Mouse (Mus musculus): ENCODE data around the gene 5330417H12Rik. TPM values are rescaled to one million over a fixed set of nuclear protein-coding genes. Genes with fewer than 3 reads are reported as not detected.

5330417H12Rik gene
- polyA plus RNA-seq, 1 experiment from 2014 or later, result not detected

DNA sequence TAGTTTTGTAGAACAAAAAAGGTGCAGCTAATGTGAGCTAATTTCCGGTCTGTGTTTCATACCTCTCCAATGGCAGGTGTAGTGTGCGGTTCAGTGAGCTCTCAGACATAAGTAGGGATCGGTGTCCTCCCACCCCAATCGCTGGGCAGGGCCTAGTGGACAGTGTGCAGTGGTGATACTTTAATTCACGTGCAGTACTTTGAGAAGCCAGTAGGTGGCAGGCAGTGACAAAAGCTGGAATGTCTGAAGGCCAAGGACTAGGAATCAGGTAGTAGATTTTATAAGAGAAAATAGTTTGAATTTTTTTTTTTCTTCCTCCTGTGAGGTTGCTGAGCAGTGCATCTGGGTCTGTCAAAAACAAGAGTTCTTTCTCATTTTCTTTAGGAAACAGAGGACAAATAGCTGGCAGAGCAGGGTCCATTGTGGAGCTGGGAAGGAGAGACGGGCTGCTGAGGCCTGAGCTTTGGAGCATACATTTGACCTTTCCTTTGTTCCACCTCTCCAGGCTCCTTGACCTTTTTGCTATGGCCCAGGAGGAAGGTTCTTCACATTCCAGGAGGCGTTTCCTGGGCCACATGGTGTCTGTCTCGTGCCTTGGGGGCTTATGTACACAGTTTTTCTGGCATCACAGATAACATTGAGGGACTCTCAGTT is 36.4 kb upstream of the 5330417H12Rik start:
- 11% methylated on average over 8 of the region's 8 CpGs for WGBS
- peaks cover 23% of the 10 kb centered on the region for H3K4me1 ChIP-seq (ENCODE audit: control insufficient read depth, insufficient read depth, low read length)
- H3K9me3 ChIP-seq (ENCODE audit: control insufficient read depth, low read length), result no peaks in the 10 kb centered on the region
- no peaks in the 10 kb centered on the region for H3K27me3 ChIP-seq (ENCODE audit: control insufficient read depth, insufficient read depth, low read length)
- ATAC-seq (ENCODE audit: low FRiP score, low TSS enrichment), result peak; percentile 79
- no peak overlapping the region for H3K27ac ChIP-seq (ENCODE audit: low read depth, low read length)
- no peaks in the 10 kb centered on the region for H3K36me3 ChIP-seq (ENCODE audit: control insufficient read depth, insufficient read depth, low read length)
- no peak overlapping the region for H3K4me3 ChIP-seq (ENCODE audit: low read length)
- no peak overlapping the region for H3K4me2 ChIP-seq (replicated peaks; ENCODE audit: low read depth, low read length)
- no peak overlapping the region for H3K9ac ChIP-seq (ENCODE audit: low read depth, low read length)

- Histone ChIP-seq H3K36me3 (ENCODE audit: control insufficient read depth, insufficient read depth, low read length) (no peaks in the 10 kb centered on the region), H3K9me3 (ENCODE audit: control insufficient read depth, low read length) (no peaks in the 10 kb centered on the region), H3K27me3 (ENCODE audit: control insufficient read depth, insufficient read depth, low read length) (no peaks in the 10 kb centered on the region), H3K4me3 (ENCODE audit: low read length) (no peak overlapping the region), H3K4me1 (ENCODE audit: control insufficient read depth, insufficient read depth, low read length) (peaks cover 7% of the 10 kb centered on the region; the same call in 1 of the 2 replicates), H3K9ac (ENCODE audit: low read depth, low read length) (no peak overlapping the region), H3K27ac (ENCODE audit: low read depth, low read length) (no peak overlapping the region), H3K4me2 (replicated peaks; ENCODE audit: low read depth, low read length) (no peak overlapping the region)
- WGBS, result 89% methylated on average over 8 of the region's 8 CpGs
- no peak for ATAC-seq (ENCODE audit: low FRiP score, low TSS enrichment)
Observed at GRCm38 (mm10) chr7:107659186-107659918, 34.4 kb upstream of the 5330417H12Rik start.

GRCm38 (mm10) chr7:107656451-107656850 is 31.5 kb upstream of the 5330417H12Rik start:
- H3K27ac ChIP-seq (ENCODE audit: low read depth, low read length), result no peak overlapping the region
- H3K9me3 ChIP-seq (ENCODE audit: control insufficient read depth, low read length), result no peaks in the 10 kb centered on the region
- 87% methylated on average over 6 of the region's 6 CpGs for WGBS
- no peaks in the 10 kb centered on the region for H3K27me3 ChIP-seq (ENCODE audit: control insufficient read depth, insufficient read depth, low read length)
- H3K9ac ChIP-seq (ENCODE audit: low read depth, low read length), result no peak overlapping the region
- peaks cover 2% of the 10 kb centered on the region; the same call in 1 of the 2 replicates for H3K4me1 ChIP-seq (ENCODE audit: control insufficient read depth, insufficient read depth, low read length)
- ATAC-seq (ENCODE audit: low FRiP score, low TSS enrichment), result no peak
- H3K4me2 ChIP-seq (replicated peaks; ENCODE audit: low read depth, low read length), result no peak overlapping the region
- H3K4me3 ChIP-seq (ENCODE audit: low read length), result no peak overlapping the region
- H3K36me3 ChIP-seq (ENCODE audit: control insufficient read depth, insufficient read depth, low read length), result no peaks in the 10 kb centered on the region

DNA sequence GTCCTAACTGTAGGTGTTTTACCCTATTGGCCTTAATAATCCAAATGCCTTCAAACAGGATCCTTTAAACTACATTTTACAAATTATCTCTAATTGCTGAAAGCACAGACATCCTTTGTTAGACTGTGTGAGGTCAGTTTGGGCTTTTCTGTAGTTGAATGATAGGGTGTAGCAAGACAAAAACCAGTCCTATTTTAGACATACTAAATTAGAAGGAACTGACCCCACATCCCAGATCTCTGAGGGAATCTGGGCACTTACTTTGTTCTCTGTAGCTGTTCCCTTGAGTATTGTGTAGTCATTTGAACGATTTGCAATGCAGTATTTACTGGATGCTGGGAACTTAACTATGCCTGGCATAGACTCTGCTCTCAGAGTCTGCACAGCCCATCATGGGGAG is 26.9 kb upstream of the 5330417H12Rik start:
- H3K9me3 ChIP-seq (ENCODE audit: control insufficient read depth, low read length), result no peaks in the 10 kb centered on the region
- H3K27me3 ChIP-seq (ENCODE audit: control insufficient read depth, insufficient read depth, low read length), result no peaks in the 10 kb centered on the region
- ATAC-seq (ENCODE audit: low FRiP score, low TSS enrichment), result no peak
- no peaks in the 10 kb centered on the region for H3K4me1 ChIP-seq (ENCODE audit: control insufficient read depth, insufficient read depth, low read length)
- WGBS, result 60% methylated on average over 1 of the region's 1 CpGs
- H3K4me3 ChIP-seq (ENCODE audit: low read length), result no peak overlapping the region
- H3K9ac ChIP-seq (ENCODE audit: low read depth, low read length), result no peak overlapping the region
- H3K27ac ChIP-seq (ENCODE audit: low read depth, low read length), result no peak overlapping the region
- no peaks in the 10 kb centered on the region for H3K36me3 ChIP-seq (ENCODE audit: control insufficient read depth, insufficient read depth, low read length)
- no peak overlapping the region for H3K4me2 ChIP-seq (replicated peaks; ENCODE audit: low read depth, low read length)

- H3K4me2 ChIP-seq (replicated peaks; ENCODE audit: low read depth, low read length), result no peak overlapping the region
- 88% methylated on average over 7 of the region's 7 CpGs for WGBS
- H3K4me1 ChIP-seq (ENCODE audit: control insufficient read depth, insufficient read depth, low read length), result no peaks in the 10 kb centered on the region
Observed at GRCm38 (mm10) chr7:107649990-107650389, 25.0 kb upstream of the 5330417H12Rik start.

GRCm38 (mm10) chr7:107648937-107649688 is 24.2 kb upstream of the 5330417H12Rik start:
- Histone ChIP-seq H3K4me2 (replicated peaks; ENCODE audit: low read depth, low read length) (no peak overlapping the region), H3K9me3 (ENCODE audit: control insufficient read depth, low read length) (0 out of 2 replicates have a peak, but pooled peaks cover 4% of the 10 kb centered on the region), H3K4me1 (ENCODE audit: control insufficient read depth, insufficient read depth, low read length) (no peaks in the 10 kb centered on the region), H3K36me3 (ENCODE audit: control insufficient read depth, insufficient read depth, low read length) (no peaks in the 10 kb centered on the region), H3K4me3 (ENCODE audit: low read length) (no peak overlapping the region), H3K27me3 (ENCODE audit: control insufficient read depth, insufficient read depth, low read length) (no peaks in the 10 kb centered on the region), H3K27ac (ENCODE audit: low read depth, low read length) (no peak overlapping the region), H3K9ac (ENCODE audit: low read depth, low read length) (no peak overlapping the region)
- WGBS, result 87% methylated on average over 12 of the region's 12 CpGs
- no peak for ATAC-seq (ENCODE audit: low FRiP score, low TSS enrichment)

More at GRCm38 (mm10) chr7:107649990-107650389, 25.0 kb upstream of the 5330417H12Rik start:
- H3K36me3 ChIP-seq (ENCODE audit: control insufficient read depth, insufficient read depth, low read length), result no peaks in the 10 kb centered on the region
- ATAC-seq (ENCODE audit: low FRiP score, low TSS enrichment), result no peak
- no peaks in the 10 kb centered on the region for H3K27me3 ChIP-seq (ENCODE audit: control insufficient read depth, insufficient read depth, low read length)
- no peak overlapping the region for H3K4me3 ChIP-seq (ENCODE audit: low read length)
- no peaks in the 10 kb centered on the region for H3K9me3 ChIP-seq (ENCODE audit: control insufficient read depth, low read length)
- H3K9ac ChIP-seq (ENCODE audit: low read depth, low read length), result no peak overlapping the region
- H3K27ac ChIP-seq (ENCODE audit: low read depth, low read length), result no peak overlapping the region

- ATAC-seq (ENCODE audit: low FRiP score, low TSS enrichment), result no peak
- Histone ChIP-seq H3K27ac (ENCODE audit: low read depth, low read length) (no peak overlapping the region), H3K36me3 (ENCODE audit: control insufficient read depth, insufficient read depth, low read length) (no peaks in the 10 kb centered on the region), H3K27me3 (ENCODE audit: control insufficient read depth, insufficient read depth, low read length) (no peaks in the 10 kb centered on the region), H3K9ac (ENCODE audit: low read depth, low read length) (no peak overlapping the region), H3K9me3 (ENCODE audit: control insufficient read depth, low read length) (0 out of 2 replicates have a peak, but pooled peaks cover 4% of the 10 kb centered on the region), H3K4me1 (ENCODE audit: control insufficient read depth, insufficient read depth, low read length) (no peaks in the 10 kb centered on the region), H3K4me3 (ENCODE audit: low read length) (no peak overlapping the region), H3K4me2 (replicated peaks; ENCODE audit: low read depth, low read length) (no peak overlapping the region)
- 93% methylated on average over 2 of the region's 2 CpGs for WGBS
Observed at GRCm38 (mm10) chr7:107644987-107645386, 20.0 kb upstream of the 5330417H12Rik start.

GRCm38 (mm10) chr7:107642586-107643275 is 17.8 kb upstream of the 5330417H12Rik start:
- no peaks in the 10 kb centered on the region for H3K4me1 ChIP-seq (ENCODE audit: control insufficient read depth, insufficient read depth, low read length)
- H3K4me2 ChIP-seq (replicated peaks; ENCODE audit: low read depth, low read length), result no peak overlapping the region
- H3K4me3 ChIP-seq (ENCODE audit: low read length), result no peak overlapping the region
- no peak overlapping the region for H3K9ac ChIP-seq (ENCODE audit: low read depth, low read length)
- WGBS, result 84% methylated on average over 7 of the region's 7 CpGs
- no peaks in the 10 kb centered on the region for H3K27me3 ChIP-seq (ENCODE audit: control insufficient read depth, insufficient read depth, low read length)
- no peaks in the 10 kb centered on the region for H3K36me3 ChIP-seq (ENCODE audit: control insufficient read depth, insufficient read depth, low read length)
- no peak overlapping the region for H3K27ac ChIP-seq (ENCODE audit: low read depth, low read length)
- ATAC-seq (ENCODE audit: low FRiP score, low TSS enrichment), result no peak
- 0 out of 2 replicates have a peak, but pooled peaks cover 4% of the 10 kb centered on the region for H3K9me3 ChIP-seq (ENCODE audit: control insufficient read depth, low read length)
